Comparison of ENCODE assay signal across 11 mouse cellular contexts in genomic region chr17:25518144-25518543, GRCm38 (mm10). TPM values are rescaled to one million over a fixed set of nuclear protein-coding genes. Genes with fewer than 3 reads are reported as not detected.
A peak's percentile ranks its signal among the peaks of the same experiment; 100 is the strongest.
DNase-seq lines count a peak whose midpoint lies in the region; ATAC-seq and TF ChIP-seq lines count a peak whose summit lies in the region.
"Had no signal": no experiment of that assay in that cellular context is flagged by ENCODE, and none has a peak within 500 bp of the region (broad histone marks: within the 10 kb centered on the region; RNA-seq: fewer than 3 reads in every experiment).

No protein-coding gene starts in this region.

- no peaks in the 10 kb centered on the region for H3K36me3 ChIP-seq in intestine, embryonic 14.5 days (ENCODE audit: control insufficient read depth, insufficient read depth, low read length)
- no peaks in the 10 kb centered on the region for H3K36me3 ChIP-seq in intestine, embryonic 16.5 days (ENCODE audit: control insufficient read depth, insufficient read depth, low read length)
- no peaks in the 10 kb centered on the region for H3K36me3 ChIP-seq in intestine, postnatal 0 days (ENCODE audit: control insufficient read depth, insufficient read depth)

- no peak for DNase-seq in intestine, embryonic 14.5 days (ENCODE audit: low spot score)
- peak; percentile 10 to 25 for DNase-seq in frontal cortex, postnatal 25 days (ENCODE audit: low spot score in 2 of 2)
- DNase-seq in left cerebral cortex, postnatal 36 days (ENCODE audit: low spot score in 2 of 2), result peak; percentile 32 to 42
- DNase-seq in right cerebral cortex, postnatal 4 days, result peak; percentile 46
- no peak for DNase-seq in heart, adult 11 months
- no peak for DNase-seq in thymus, postnatal 4 days

- no peak overlapping the region for H3K4me3 ChIP-seq in intestine, embryonic 14.5 days (ENCODE audit: low read depth, low read length)
- H3K4me3 ChIP-seq in intestine, embryonic 16.5 days (ENCODE audit: low read length), result no peak overlapping the region
- H3K4me3 ChIP-seq in intestine, postnatal 0 days (ENCODE audit: low read depth, low read length), result no peak overlapping the region

- H3K4me2 ChIP-seq in intestine, embryonic 14.5 days (ENCODE audit: low read length), result no peak overlapping the region
- H3K4me2 ChIP-seq in intestine, embryonic 16.5 days (ENCODE audit: low read depth, low read length), result no peak overlapping the region
- H3K4me2 ChIP-seq in intestine, postnatal 0 days (replicated peaks; ENCODE audit: low read depth), result no peak overlapping the region

- no peak overlapping the region for H3K9ac ChIP-seq in intestine, embryonic 14.5 days (ENCODE audit: low read length)
- H3K9ac ChIP-seq in intestine, embryonic 16.5 days (ENCODE audit: low read depth, low read length), result no peak overlapping the region
- H3K9ac ChIP-seq in intestine, postnatal 0 days (ENCODE audit: low read depth, low read length), result no peak overlapping the region

- H3K4me1 ChIP-seq in intestine, embryonic 14.5 days (replicated peaks; ENCODE audit: control insufficient read depth, insufficient read depth, low read length), result no peaks in the 10 kb centered on the region
- no peaks in the 10 kb centered on the region for H3K4me1 ChIP-seq in intestine, embryonic 16.5 days (ENCODE audit: control insufficient read depth, insufficient read depth, low read length)
- no peaks in the 10 kb centered on the region for H3K4me1 ChIP-seq in intestine, postnatal 0 days (replicated peaks; ENCODE audit: control insufficient read depth, insufficient read depth, low read length)

- no peaks in the 10 kb centered on the region for H3K27me3 ChIP-seq in intestine, embryonic 14.5 days (replicated peaks; ENCODE audit: control insufficient read depth, insufficient read depth, low read length)
- no peaks in the 10 kb centered on the region; the same call in 1 of the 2 replicates for H3K27me3 ChIP-seq in intestine, embryonic 16.5 days (replicated peaks; ENCODE audit: control insufficient read depth, insufficient read depth, low read length)
- H3K27me3 ChIP-seq in intestine, postnatal 0 days (replicated peaks; ENCODE audit: control insufficient read depth, insufficient read depth, low read length), result no peaks in the 10 kb centered on the region

- TF ChIP-seq CTCF in intestine, postnatal 0 days (IDR thresholded peaks at IDR 0.05; ENCODE audit: low read depth), result no peak

- H3K9me3 ChIP-seq in intestine, embryonic 14.5 days (ENCODE audit: control insufficient read depth, low read length), result no peaks in the 10 kb centered on the region
- H3K9me3 ChIP-seq in intestine, embryonic 16.5 days (ENCODE audit: control insufficient read depth, low read length), result no peaks in the 10 kb centered on the region
- H3K9me3 ChIP-seq in intestine, postnatal 0 days (ENCODE audit: control insufficient read depth), result no peaks in the 10 kb centered on the region

- no peak overlapping the region for H3K27ac ChIP-seq in intestine, embryonic 14.5 days (ENCODE audit: low read depth)
- H3K27ac ChIP-seq in intestine, embryonic 16.5 days (ENCODE audit: low read length), result no peak overlapping the region
- H3K27ac ChIP-seq in intestine, postnatal 0 days (ENCODE audit: low read depth, low read length), result no peak overlapping the region

- 89% methylated on average over 17 of the region's 17 CpGs for WGBS in intestine, embryonic 14.5 days
- WGBS in intestine, embryonic 16.5 days, result 82% methylated on average over 17 of the region's 17 CpGs
- 87% methylated on average over 17 of the region's 17 CpGs for WGBS in intestine, postnatal 0 days

- peak; percentile 36; the same call in 1 of the 2 replicates for ATAC-seq in intestine, embryonic 14.5 days (replicated peaks; ENCODE audit: low FRiP score, low TSS enrichment, low read depth)
- no peak for ATAC-seq in intestine, embryonic 16.5 days
- ATAC-seq in intestine, postnatal 0 days, result no peak

- intact Hi-C loops in left cerebral cortex, postnatal 36 days (cut with DNase I), result loop anchor here (5.0 kb wide), 1 partner anchor 39 kb away; no protein-coding TSS in a partner anchor

RNA-seq across cellular contexts. Expression of gene Sstr5, which starts 21.1 kb away (rescaled TPM):
- polyA plus RNA-seq in intestine, embryonic 14.5 days (2014; fragmentation: Nextera tagmentation; extraction: Ambion mirVana), result 0.19 and 0.36 TPM in 2 replicates
- polyA plus RNA-seq in intestine, embryonic 16.5 days (2015; fragmentation: Nextera tagmentation; extraction: Ambion mirVana), result 0.78 and 1.0 TPM in 2 replicates
- total RNA-seq in left cerebral cortex, postnatal 36 days (2021), result under 1 TPM; 0.12 to 0.16 TPM
- 0.64 and 0.77 TPM in 2 replicates for polyA plus RNA-seq in intestine, postnatal 0 days (2015; fragmentation: Nextera tagmentation; extraction: Ambion mirVana)
- total RNA-seq: gastrocnemius, adult 8-10 months; neutrophil, adult 5-6 weeks had no signal

RNA-seq across cellular contexts. Expression of gene Sox8, which starts 52.3 kb away (rescaled TPM):
- 9.1 and 9.4 TPM in 2 replicates for polyA plus RNA-seq in intestine, embryonic 14.5 days (2014; fragmentation: Nextera tagmentation; extraction: Ambion mirVana)
- 3.6 and 4.3 TPM in 2 replicates for polyA plus RNA-seq in intestine, embryonic 16.5 days (2015; fragmentation: Nextera tagmentation; extraction: Ambion mirVana)
- total RNA-seq in left cerebral cortex, postnatal 36 days (2021), result 10 to 100 TPM; 42.8 to 65.3 TPM
- 1.7 and 2.5 TPM in 2 replicates for polyA plus RNA-seq in intestine, postnatal 0 days (2015; fragmentation: Nextera tagmentation; extraction: Ambion mirVana)
- total RNA-seq: CH12.LX; neutrophil, adult 5-6 weeks had no signal

Comparison
In these comparisons a context has a peak if more than half of its experiments do, and no peak if none do; other contexts are left out.
1. DNase-seq: peak in frontal cortex, postnatal 25 days (2 of 2), left cerebral cortex, postnatal 36 days (2 of 2) and right cerebral cortex, postnatal 4 days (single experiment); none in intestine, embryonic 14.5 days (single experiment), heart, adult 11 months (single experiment) and thymus, postnatal 4 days (single experiment).